Mouse (Mus musculus) ES-Bruce4 (cell line): Measurements from ENCODE around the gene Park7.

Experiments used
- CTCF ChIP-seq: IDR thresholded peaks from one replicate; pipeline ENCODE4 v1.8.1; 2011; ENCODE audit warnings: low read depth, low read length
- EP300 ChIP-seq: IDR thresholded peaks from 2 replicates; pipeline ENCODE4 v1.6.1; 2011; ENCODE audit warnings: low read depth, low read length; ENCODE audit not compliant: insufficient read depth
- POLR2A ChIP-seq: IDR thresholded peaks from one replicate; pipeline ENCODE4 v1.8.1; 2011; ENCODE audit warnings: low read length; ENCODE audit not compliant: insufficient read depth

DNA sequence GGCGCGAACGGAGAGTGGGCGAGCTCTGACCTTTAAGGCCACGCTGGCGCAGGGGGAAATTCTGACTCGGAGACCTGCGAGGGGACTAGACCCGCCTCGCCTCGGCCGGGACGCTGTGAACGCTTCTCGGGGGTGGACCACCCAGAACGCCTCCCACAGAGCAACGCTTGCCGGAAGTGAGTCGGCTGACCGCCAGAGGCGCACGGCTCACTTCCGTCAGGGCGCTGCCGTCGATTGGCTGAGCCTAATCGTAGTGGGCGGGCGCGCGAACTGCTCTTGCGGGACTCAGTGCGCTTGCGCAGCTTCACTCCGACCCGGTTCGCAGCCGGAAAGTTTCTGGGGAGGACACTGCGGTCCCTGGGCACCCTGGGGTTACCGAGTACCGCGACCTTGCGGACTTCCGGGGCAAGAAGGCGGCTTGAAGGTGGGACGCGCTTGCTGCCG, at the start of gene Park7, which contains the start of gene Tnfrsf9:
- peak; percentile 14 for TF ChIP-seq CTCF
- peak; percentile 89 for TF ChIP-seq POLR2A
- no peak; the same call in 1 of the 2 replicates for TF ChIP-seq EP300
